Mouse (Mus musculus) CH12.LX (cell line): ENCODE data around the gene Gprin1. TPM values are rescaled to one million over a fixed set of nuclear protein-coding genes. Genes with fewer than 3 reads are reported as not detected.

Experiments
- DNase-seq: peaks from one replicate; pipeline ENCODE4 v3.0.0-alpha.2; 2013; ENCODE audit errors: extremely low read depth
- H3K27ac ChIP-seq: 2 replicates; pipeline ENCODE4 v1.5.1; 2012; ENCODE audit warnings: low read depth, mild to moderate bottlenecking, control low read depth, moderate library complexity; ENCODE audit not compliant: insufficient read depth
- H3K27me3 ChIP-seq: replicated peaks from 2 replicates; pipeline ENCODE3; 2012; ENCODE audit warnings: inconsistent platforms
- H3K36me3 ChIP-seq, 2 experiments: replicated peaks in 1 of 2; 2 replicates each; pipeline versions ENCODE3 to v1.6.1; 2012; ENCODE audit warnings: inconsistent platforms in 1 of 2, low read length in 1 of 2, mild to moderate bottlenecking in 1 of 2, mixed read lengths in 1 of 2, moderate library complexity in 1 of 2; ENCODE audit not compliant: control insufficient read depth in 1 of 2, insufficient read depth in 1 of 2
- H3K4me1 ChIP-seq, 2 experiments: 2 replicates each; pipeline ENCODE4 v1.6.1; 2012; ENCODE audit warnings: inconsistent platforms in 1 of 2, moderate library complexity in 1 of 2; ENCODE audit not compliant: insufficient read depth in 2 of 2, control insufficient read depth in 1 of 2
- H3K4me2 ChIP-seq: 2 replicates; pipeline ENCODE4 v1.6.1; 2012; ENCODE audit warnings: low read depth, mild to moderate bottlenecking, control low read depth; ENCODE audit not compliant: poor library complexity, insufficient read depth, severe bottlenecking
- H3K4me3 ChIP-seq, 3 experiments: fragments of 150-350 bp in 1 of 3; sonication (generic) in 1 of 3; replicated peaks in 1 of 3; 2 replicates each; pipeline versions ENCODE3 to v1.5.1; 2011 to 2012; ENCODE audit warnings: low read depth in 2 of 3, low read length in 2 of 3, mild to moderate bottlenecking in 2 of 3, moderate library complexity in 2 of 3, control low read depth in 1 of 3, improper control_type of control experiment in 1 of 3, inconsistent platforms in 1 of 3, mixed read lengths in 1 of 3; ENCODE audit not compliant: poor library complexity in 1 of 3
- H3K79me2 ChIP-seq: replicated peaks from 2 replicates; pipeline ENCODE4 v1.6.1; 2012; ENCODE audit warnings: mild to moderate bottlenecking, moderate library complexity; ENCODE audit not compliant: control insufficient read depth, poor library complexity, insufficient read depth, severe bottlenecking; ENCODE audit errors: extremely low read depth
- H3K9ac ChIP-seq: 2 replicates; pipeline ENCODE4 v1.6.1; 2012; ENCODE audit warnings: low read depth, mild to moderate bottlenecking, control low read depth, moderate library complexity; ENCODE audit not compliant: insufficient read depth
- H3K9me3 ChIP-seq: replicated peaks from 2 replicates; pipeline ENCODE3; 2012; ENCODE audit warnings: low read length, inconsistent platforms, mixed read lengths
- BHLHE40 ChIP-seq: IDR thresholded peaks from 2 replicates; pipeline ENCODE4 v1.6.1; 2011; ENCODE audit warnings: mild to moderate bottlenecking, low read depth, low read length, improper control_type of control experiment
- E2F4 ChIP-seq: IDR thresholded peaks from 2 replicates; pipeline ENCODE4 v1.6.1; 2011; ENCODE audit warnings: low read depth, low read length, improper control_type of control experiment; ENCODE audit not compliant: insufficient replicate concordance
- ELF1 ChIP-seq: IDR thresholded peaks from 2 replicates; pipeline ENCODE4 v1.6.1; 2014; ENCODE audit warnings: low read depth, mild to moderate bottlenecking, inconsistent platforms, low read length, improper control_type of control experiment
- EP300 ChIP-seq: IDR thresholded peaks from 2 replicates; pipeline ENCODE4 v1.6.1; 2011; ENCODE audit warnings: low read length, improper control_type of control experiment
- HCFC1 ChIP-seq: IDR thresholded peaks from 2 replicates; pipeline ENCODE4 v1.6.1; 2012; ENCODE audit warnings: low read depth, mild to moderate bottlenecking, inconsistent platforms, low read length, improper control_type of control experiment
- JUN ChIP-seq: IDR thresholded peaks from 2 replicates; pipeline ENCODE4 v1.6.1; 2011; ENCODE audit warnings: low read depth, mild to moderate bottlenecking, low read length, improper control_type of control experiment, moderate library complexity; ENCODE audit not compliant: insufficient read depth
- MAX ChIP-seq: IDR thresholded peaks from 2 replicates; pipeline ENCODE4 v1.6.1; 2011; ENCODE audit warnings: low read length, improper control_type of control experiment
- MEF2A ChIP-seq: IDR thresholded peaks from 2 replicates; pipeline ENCODE4 v1.6.1; 2014; ENCODE audit warnings: low read depth, mild to moderate bottlenecking, inconsistent platforms, low read length, improper control_type of control experiment, borderline replicate concordance
- MXI1 ChIP-seq: IDR thresholded peaks from 2 replicates; pipeline ENCODE4 v1.6.1; 2011; ENCODE audit warnings: mild to moderate bottlenecking, low read depth, low read length, improper control_type of control experiment
- MYC ChIP-seq: IDR thresholded peaks from 2 replicates; pipeline ENCODE4 v1.6.1; 2011; ENCODE audit warnings: low read depth, mild to moderate bottlenecking, improper control_type of control experiment, low read length
- NRF1 ChIP-seq: IDR thresholded peaks from 2 replicates; pipeline ENCODE4 v1.6.1; 2014; ENCODE audit warnings: low read depth, mild to moderate bottlenecking, inconsistent platforms, low read length, improper control_type of control experiment, moderate library complexity
- POLR2A ChIP-seq: IDR thresholded peaks from 2 replicates; pipeline ENCODE4 v1.6.1; 2011; ENCODE audit warnings: low read depth, mild to moderate bottlenecking, improper control_type of control experiment, low read length
- POLR2AphosphoS2 ChIP-seq: IDR thresholded peaks from 2 replicates; pipeline ENCODE4 v1.6.1; 2011; ENCODE audit warnings: low read depth, low read length, improper control_type of control experiment
- SIN3A ChIP-seq: IDR thresholded peaks from 2 replicates; pipeline ENCODE4 v1.6.1; 2012; ENCODE audit warnings: low read length, improper control_type of control experiment, inconsistent platforms
- TCF12 ChIP-seq: IDR thresholded peaks from 2 replicates; pipeline ENCODE4 v1.6.1; 2014; ENCODE audit warnings: low read depth, mild to moderate bottlenecking, inconsistent platforms, low read length, improper control_type of control experiment
- UBTF ChIP-seq: IDR thresholded peaks from 2 replicates; pipeline ENCODE4 v1.6.1; 2012; ENCODE audit warnings: low read depth, mild to moderate bottlenecking, inconsistent platforms, low read length, improper control_type of control experiment, moderate library complexity
- USF1 ChIP-seq: IDR thresholded peaks from 2 replicates; pipeline ENCODE4 v1.6.1; 2014; ENCODE audit warnings: low read depth, mild to moderate bottlenecking, inconsistent platforms, low read length, improper control_type of control experiment
- USF2 ChIP-seq: conservative IDR thresholded peaks from 2 replicates; pipeline ENCODE4 v1.6.1; 2011; ENCODE audit warnings: low read depth, low read length, improper control_type of control experiment
- ZMIZ1 ChIP-seq: IDR thresholded peaks from 2 replicates; pipeline ENCODE4 v1.6.1; 2012; ENCODE audit warnings: low read depth, mild to moderate bottlenecking, inconsistent platforms, low read length, improper control_type of control experiment
- dilution Hi-C: fragments of 300-500 bp; cut with MboI; formaldehyde crosslinking; loops from 2 replicates; pipeline ENCODE4 v1.14.3; 2020; ENCODE audit warnings: low sequenced_read_pairs; ENCODE audit not compliant: extremely low pct_unique_long_range_greater_than_20kb, extremely low pct_ligation_motif_present
- in situ Hi-C: fragments of 300-500 bp; cut with MboI; formaldehyde crosslinking; loops from 3 replicates; pipeline ENCODE4 v1.14.3; 2019; ENCODE audit warnings: low sequenced_read_pairs, low pct_ligation_motif_present, low pct_unique_long_range_greater_than_20kb, mixed read lengths
- polyA plus RNA-seq: library from polyadenylated mRNA; unstranded; fragments of >175 nt; gene quantifications from 2 replicates; pipeline ENCODE4 v1.2.1, GENCODE M21; 2012; ENCODE audit warnings: low read depth; ENCODE audit not compliant: insufficient read length
- total RNA-seq, 2 experiments: library from RNA; depleted of rRNA; stranded (reverse); fragments of 300-350 nt in 1 of 2; fragments of >200 nt in 1 of 2; gene quantifications; 2 replicates each; pipeline ENCODE4 v1.2.3; 2012 to 2014

Gprin1 gene
- total and polyA plus RNA-seq, 3 experiments = not detected

- in situ Hi-C loops = no loop called here
- TF ChIP-seq HCFC1 = peak; percentile 69
- TF ChIP-seq UBTF = no peak
- no peak for TF ChIP-seq JUN
- peak; percentile 80 for TF ChIP-seq ELF1
- peak; percentile 72 for TF ChIP-seq USF2
- TF ChIP-seq MYC = peak; percentile 88
- TF ChIP-seq MAX = peak; percentile 90
- peak; percentile 94 for TF ChIP-seq BHLHE40
- TF ChIP-seq POLR2AphosphoS2 = peak; percentile 75; the same call in 1 of the 2 replicates
- no peak for TF ChIP-seq EP300
- TF ChIP-seq USF1 = peak; percentile 91
- TF ChIP-seq SIN3A = peak; percentile 95
- TF ChIP-seq TCF12 = peak; percentile 80
- TF ChIP-seq NRF1 = peak; percentile 55
- peak; percentile 85 for TF ChIP-seq POLR2A
- TF ChIP-seq E2F4 = no peak
- TF ChIP-seq ZMIZ1 = peak; percentile 88; the same call in 1 of the 2 replicates
- DNase-seq = peak; percentile 98
- H3K79me2 ChIP-seq = peaks cover 41% of the 10 kb centered on the region
- peaks cover 15 to 40% of the 10 kb centered on the region in 2 experiments for H3K36me3 ChIP-seq
- peak overlapping the region; percentile 74 for H3K9ac ChIP-seq
- peaks cover 24 to 54% of the 10 kb centered on the region in 2 experiments for H3K4me1 ChIP-seq
- dilution Hi-C loops = no loop called here
- peak overlapping the region; percentile 84 to 89 (median 88) for H3K4me3 ChIP-seq
- peak overlapping the region; percentile 97 for H3K27ac ChIP-seq
- no peaks in the 10 kb centered on the region for H3K27me3 ChIP-seq
- peak overlapping the region; percentile 41 for H3K4me2 ChIP-seq
- H3K9me3 ChIP-seq = no peaks in the 10 kb centered on the region
Observed at GRCm38 (mm10) chr13:54687575-54688424, 61.9 kb downstream of the Gprin1 start.

DNA sequence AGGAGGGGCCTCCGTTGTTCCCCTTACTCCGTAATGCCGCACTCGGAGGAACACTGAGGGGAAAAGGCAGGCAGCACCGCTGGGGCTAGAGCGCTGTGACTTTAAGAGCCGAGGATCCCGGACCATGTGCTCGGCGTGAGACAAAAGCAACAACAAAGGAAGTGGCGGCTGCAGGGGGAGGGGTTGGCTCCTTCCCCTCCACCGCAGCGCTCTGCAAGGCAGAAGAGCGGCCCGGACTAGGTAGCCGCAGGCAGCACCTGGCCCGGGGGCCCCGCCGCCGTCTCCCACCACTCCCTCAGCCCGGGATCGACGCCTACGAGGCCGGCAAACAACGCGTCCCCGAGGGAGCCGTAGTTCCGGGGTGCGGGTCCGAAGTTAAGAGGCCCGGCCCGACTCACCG lies 62.6 kb downstream of the Gprin1 start:
- Histone ChIP-seq H3K9ac (peak overlapping the region; percentile 74), H3K36me3 (peaks cover 22 to 47% of the 10 kb centered on the region in 2 experiments), H3K9me3 (no peaks in the 10 kb centered on the region), H3K4me2 (peak overlapping the region; percentile 93), H3K4me1 (peaks cover 17 to 47% of the 10 kb centered on the region in 2 experiments), H3K27me3 (no peaks in the 10 kb centered on the region), H3K4me3 (peak overlapping the region; percentile 84 to 89 (median 85)), H3K79me2 (peaks cover 35% of the 10 kb centered on the region), H3K27ac (peak overlapping the region; percentile 78)
- in situ Hi-C loops (no loop called here), dilution Hi-C loops (no loop called here)
- TF ChIP-seq BHLHE40 (no peak), MEF2A (no peak), ZMIZ1 (no peak), SIN3A (peak; percentile 99), TCF12 (no peak), MXI1 (peak; percentile 99)
- peak; percentile 79 for DNase-seq

Other genes starting within 250 kb of the Gprin1 start
- gene Simc1, start 246.1 kb downstream of the Gprin1 start, total RNA-seq (2012; rRNA removed) = 6.8 and 8.1 TPM in 2 replicates
- 4.8 and 6.2 TPM in 2 replicates for gene Simc1, start 246.1 kb downstream of the Gprin1 start, total RNA-seq (2014; rRNA removed)
- gene Simc1, start 246.1 kb downstream of the Gprin1 start, polyA plus RNA-seq = 16.0 and 16.6 TPM in 2 replicates
- gene 4833439L19Rik, start 184.4 kb downstream of the Gprin1 start, total RNA-seq (2012; rRNA removed) = 25.0 and 26.4 TPM in 2 replicates
- gene 4833439L19Rik, start 184.4 kb downstream of the Gprin1 start, total RNA-seq (2014; rRNA removed) = 23.1 and 23.5 TPM in 2 replicates
- 23.0 and 23.5 TPM in 2 replicates for gene 4833439L19Rik, start 184.4 kb downstream of the Gprin1 start, polyA plus RNA-seq
- 14.6 and 17.4 TPM in 2 replicates for gene Arl10, start 174.9 kb downstream of the Gprin1 start, total RNA-seq (2012; rRNA removed)
- gene Arl10, start 174.9 kb downstream of the Gprin1 start, total RNA-seq (2014; rRNA removed) = 1.7 TPM in 2 replicates
- gene Arl10, start 174.9 kb downstream of the Gprin1 start, polyA plus RNA-seq = 2.5 and 2.9 TPM in 2 replicates
- gene Nop16, start 159.8 kb downstream of the Gprin1 start, total RNA-seq (2012; rRNA removed) = 100 and 137 TPM in 2 replicates
- 127 and 132 TPM in 2 replicates for gene Nop16, start 159.8 kb downstream of the Gprin1 start, total RNA-seq (2014; rRNA removed)
- gene Nop16, start 159.8 kb downstream of the Gprin1 start, polyA plus RNA-seq = 187 and 197 TPM in 2 replicates
- 75.7 and 86.0 TPM in 2 replicates for gene Higd2a, start 159.7 kb downstream of the Gprin1 start, total RNA-seq (2012; rRNA removed)
- 44.2 and 51.6 TPM in 2 replicates for gene Higd2a, start 159.7 kb downstream of the Gprin1 start, total RNA-seq (2014; rRNA removed)
- 89.8 and 106 TPM in 2 replicates for gene Higd2a, start 159.7 kb downstream of the Gprin1 start, polyA plus RNA-seq
- gene Cltb, start 138.5 kb downstream of the Gprin1 start, total RNA-seq (2012; rRNA removed) = 17.9 and 18.9 TPM in 2 replicates
- gene Cltb, start 138.5 kb downstream of the Gprin1 start, total RNA-seq (2014; rRNA removed) = 9.2 and 10.2 TPM in 2 replicates
- 19.5 and 27.2 TPM in 2 replicates for gene Cltb, start 138.5 kb downstream of the Gprin1 start, polyA plus RNA-seq
- 39.6 and 40.8 TPM in 2 replicates for gene Faf2, start 128.1 kb downstream of the Gprin1 start, total RNA-seq (2012; rRNA removed)
- gene Faf2, start 128.1 kb downstream of the Gprin1 start, total RNA-seq (2014; rRNA removed) = 43.7 and 50.5 TPM in 2 replicates
- gene Faf2, start 128.1 kb downstream of the Gprin1 start, polyA plus RNA-seq = 51.7 and 56.6 TPM in 2 replicates
- gene Rnf44, start 56.0 kb downstream of the Gprin1 start, total RNA-seq (2012; rRNA removed) = 12.3 TPM in 2 replicates
- gene Rnf44, start 56.0 kb downstream of the Gprin1 start, total RNA-seq (2014; rRNA removed) = 5.6 and 6.7 TPM in 2 replicates
- 32.5 and 38.1 TPM in 2 replicates for gene Rnf44, start 56.0 kb downstream of the Gprin1 start, polyA plus RNA-seq
- not detected in 2 replicates for gene Cdhr2, start 48.4 kb downstream of the Gprin1 start, total RNA-seq (2012; rRNA removed)
- not detected in 2 replicates for gene Cdhr2, start 48.4 kb downstream of the Gprin1 start, total RNA-seq (2014; rRNA removed)
- gene Cdhr2, start 48.4 kb downstream of the Gprin1 start, polyA plus RNA-seq = not detected in 2 replicates
- not detected in 2 replicates for gene Sncb, start 16.7 kb upstream of the Gprin1 start, total RNA-seq (2012; rRNA removed)
- gene Sncb, start 16.7 kb upstream of the Gprin1 start, total RNA-seq (2014; rRNA removed) = not detected in 2 replicates
- gene Sncb, start 16.7 kb upstream of the Gprin1 start, polyA plus RNA-seq = not detected in 2 replicates
- gene Eif4e1b, start 34.1 kb upstream of the Gprin1 start, total RNA-seq (2012; rRNA removed) = not detected in 2 replicates
- gene Eif4e1b, start 34.1 kb upstream of the Gprin1 start, total RNA-seq (2014; rRNA removed) = not detected in 2 replicates
- gene Eif4e1b, start 34.1 kb upstream of the Gprin1 start, polyA plus RNA-seq = not detected in 2 replicates
- gene Tspan17, start 39.5 kb upstream of the Gprin1 start, total RNA-seq (2012; rRNA removed) = 0.63 and 0.68 TPM in 2 replicates
- gene Tspan17, start 39.5 kb upstream of the Gprin1 start, total RNA-seq (2014; rRNA removed) = 0.19 TPM in 1 of 2 replicates, not detected in the other
- gene Tspan17, start 39.5 kb upstream of the Gprin1 start, polyA plus RNA-seq = 0.61 and 0.91 TPM in 2 replicates
- gene Unc5a, start 199.5 kb upstream of the Gprin1 start, total RNA-seq (2012; rRNA removed) = 0.17 TPM in 1 of 2 replicates, not detected in the other
- gene Unc5a, start 199.5 kb upstream of the Gprin1 start, total RNA-seq (2014; rRNA removed) = not detected in 2 replicates
- gene Unc5a, start 199.5 kb upstream of the Gprin1 start, polyA plus RNA-seq = not detected in 2 replicates